Mouse (Mus musculus): Measurements from ENCODE around the gene Hectd4.

- TF ChIP-seq CTCF (IDR thresholded peaks at IDR 0.05; ENCODE audit: borderline replicate concordance, control insufficient read depth, extremely low read depth, insufficient read depth, low read length, poor library complexity): no peak
- TF ChIP-seq POLR2A (IDR thresholded peaks at IDR 0.05; ENCODE audit: control insufficient read depth, extremely low read depth, insufficient read depth, low read length, poor library complexity): no peak
These were observed 158.7 kb downstream of the Hectd4 start for GRCm38 (mm10) chr5:121378678-121379256.

All from thymus, adult 2 months (tissue).